Mouse (Mus musculus) embryonic facial prominence, embryonic 11.5 days (tissue): ENCODE results near the gene Hist1h3g. TPM values are rescaled to one million over a fixed set of nuclear protein-coding genes. Genes with fewer than 3 reads are reported as not detected.

Experiments
- ATAC-seq: fragments of 200-750 bp; cut with Nextera tagmentation; replicated peaks from 2 replicates; pipeline ENCODE4 v1.8.0; 2017; ENCODE audit warnings: low read depth; ENCODE audit not compliant: insufficient number of reproducible peaks, low FRiP score, low TSS enrichment
- DNase-seq: peaks from one replicate; pipeline ENCODE4 v3.0.0-alpha.2; 2015; ENCODE audit warnings: low spot score
- H3K27ac ChIP-seq: fragments of 300-500 bp; sonication (generic); replicated peaks from 2 replicates; pipeline ENCODE4 v1.5.1; 2014; ENCODE audit warnings: mild to moderate bottlenecking, low read depth, low read length, control low read depth
- H3K27me3 ChIP-seq: fragments of 300-500 bp; sonication (generic); 2 replicates; pipeline ENCODE4 v1.6.1; 2014; ENCODE audit warnings: mild to moderate bottlenecking, low read length, moderate library complexity, mixed read lengths; ENCODE audit not compliant: control insufficient read depth, insufficient read depth
- H3K36me3 ChIP-seq: fragments of 300-500 bp; sonication (generic); replicated peaks from 2 replicates; pipeline ENCODE4 v1.6.1; 2014; ENCODE audit warnings: low read depth, mild to moderate bottlenecking, low read length, moderate library complexity, mixed read lengths; ENCODE audit not compliant: control insufficient read depth, insufficient read depth
- H3K4me1 ChIP-seq: fragments of 300-500 bp; sonication (generic); 2 replicates; pipeline ENCODE4 v1.6.1; 2014; ENCODE audit warnings: low read length, mixed read lengths; ENCODE audit not compliant: control insufficient read depth, insufficient read depth
- H3K4me2 ChIP-seq: fragments of 300-500 bp; sonication (generic); 2 replicates; pipeline ENCODE4 v1.6.1; 2014; ENCODE audit warnings: low read depth, mild to moderate bottlenecking, control low read depth, low read length, moderate library complexity
- H3K4me3 ChIP-seq: fragments of 300-500 bp; sonication (generic); 2 replicates; pipeline ENCODE4 v1.5.1; 2014; ENCODE audit warnings: low read depth, low read length, control low read depth
- H3K9ac ChIP-seq: fragments of 300-500 bp; sonication (generic); replicated peaks from 2 replicates; pipeline ENCODE4 v1.6.1; 2014; ENCODE audit warnings: mild to moderate bottlenecking, control low read depth, low read length
- H3K9me3 ChIP-seq: fragments of 300-500 bp; sonication (generic); replicated peaks from 2 replicates; pipeline ENCODE4 v1.6.1; 2016; ENCODE audit warnings: mild to moderate bottlenecking, low read length, inconsistent platforms, mixed read lengths; ENCODE audit not compliant: control insufficient read depth
- WGBS: fragments of 180-500 bp; shearing (Covaris S2); extraction: QIAGEN DNeasy Blood & Tissue Kit; methylation state at CpG from one replicate; pipeline ENCODE4 v1.1.7; 2014; 5-methylcytosine and 5-hydroxymethylcytosine counted together
- polyA plus RNA-seq: library from polyadenylated mRNA; unstranded; fragments of >200 nt; fragmentation: Nextera tagmentation; extraction: Ambion mirVana; gene quantifications from 2 replicates; pipeline ENCODE4 v1.2.1, GENCODE M21; 2014

Gene Hist1h3g
- polyA plus RNA-seq, 1 experiment from 2014 or later: 6.1 TPM

DNA sequence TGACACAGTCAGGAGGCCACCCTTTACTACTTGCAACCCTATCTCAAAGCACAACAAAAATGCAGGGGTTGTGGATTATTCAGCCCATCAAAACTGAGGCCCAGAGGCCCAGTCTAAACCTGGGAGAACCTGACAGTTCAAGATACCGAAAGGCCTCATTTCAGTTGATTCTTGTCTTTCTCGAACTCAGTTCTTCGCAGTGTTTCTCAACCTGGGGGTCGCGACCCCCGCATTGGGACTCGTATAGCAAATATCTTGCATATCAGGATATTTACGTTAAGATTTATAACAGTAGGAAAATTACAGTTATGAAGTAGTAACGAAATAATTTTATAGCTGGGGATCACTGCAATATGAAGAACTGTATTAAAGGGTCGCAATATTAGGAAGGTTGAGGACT is 9.3 kb upstream of the Hist1h3g start:
- DNase-seq: peak; percentile 73

GRCm38 (mm10) chr13:23526312-23526711 is 8.9 kb upstream of the Hist1h3g start:
- H3K27me3 ChIP-seq: no peaks in the 10 kb centered on the region
- H3K9ac ChIP-seq: peak overlapping the region; percentile 43
- peak overlapping the region; percentile 36 for H3K4me2 ChIP-seq
- H3K9me3 ChIP-seq: no peaks in the 10 kb centered on the region
- peak overlapping the region; percentile 38 for H3K4me3 ChIP-seq
- no peaks in the 10 kb centered on the region for H3K36me3 ChIP-seq
- ATAC-seq (no peak), DNase-seq (peak; percentile 97)
- H3K4me1 ChIP-seq: no peaks in the 10 kb centered on the region
- under 1% methylated on average over 17 of the region's 17 CpGs for WGBS
- H3K27ac ChIP-seq: no peak overlapping the region

More for the DNA sequence above, 9.3 kb upstream of the Hist1h3g start:
- no peak for ATAC-seq
- Histone ChIP-seq H3K4me1 (no peaks in the 10 kb centered on the region), H3K9me3 (no peaks in the 10 kb centered on the region), H3K4me2 (peak overlapping the region; percentile 36), H3K27me3 (no peaks in the 10 kb centered on the region), H3K27ac (no peak overlapping the region), H3K9ac (peak overlapping the region; percentile 29; the same call in 1 of the 2 replicates), H3K36me3 (no peaks in the 10 kb centered on the region), H3K4me3 (peak overlapping the region; percentile 38)
- 2% methylated on average over 10 of the region's 10 CpGs for WGBS

- no peaks in the 10 kb centered on the region for H3K27me3 ChIP-seq
- no peak overlapping the region for H3K27ac ChIP-seq
- DNase-seq: no peak
- no peaks in the 10 kb centered on the region for H3K36me3 ChIP-seq
- H3K9ac ChIP-seq: no peak overlapping the region
- H3K4me2 ChIP-seq: no peak overlapping the region
- no peak for ATAC-seq
- 87% methylated on average over 5 of the region's 5 CpGs for WGBS
- no peaks in the 10 kb centered on the region for H3K4me1 ChIP-seq
- no peaks in the 10 kb centered on the region for H3K9me3 ChIP-seq
- no peak overlapping the region for H3K4me3 ChIP-seq
Measured at GRCm38 (mm10) chr13:23529005-23529404, 6.2 kb upstream of the Hist1h3g start.

DNA sequence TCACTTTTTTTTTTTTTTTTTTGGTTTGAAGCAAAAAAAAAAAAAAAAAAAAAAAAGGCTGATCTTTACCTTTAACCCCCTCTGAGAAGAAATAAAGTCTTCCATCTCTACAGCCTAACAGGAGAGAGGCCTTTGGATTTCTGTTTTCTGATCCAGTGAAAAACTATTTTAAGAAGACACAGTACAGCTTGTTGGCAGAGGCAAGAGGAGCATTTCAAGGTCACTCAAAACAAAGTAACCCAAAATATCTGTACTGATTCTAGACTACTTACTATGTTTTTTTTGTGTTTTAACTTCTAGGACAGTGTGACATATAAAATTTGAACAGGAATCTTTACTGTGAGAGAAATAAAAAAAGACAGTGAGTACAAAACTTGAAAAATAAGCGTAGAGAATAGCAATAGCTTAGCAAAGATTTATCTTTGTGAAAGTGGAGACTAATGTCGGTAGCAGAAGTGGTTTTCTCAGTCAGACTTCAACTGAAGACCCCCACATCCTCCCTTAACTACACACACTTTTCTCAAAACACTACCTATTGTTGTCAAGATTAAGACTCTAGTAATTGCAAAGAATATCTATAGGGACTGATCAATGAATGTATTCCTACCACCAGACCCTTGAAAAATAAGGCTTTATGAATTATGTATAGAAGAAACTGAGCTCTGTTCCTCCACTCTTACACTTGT is 5.6 kb upstream of the Hist1h3g start:
- Histone ChIP-seq H3K4me2 (peak overlapping the region; percentile 43), H3K27me3 (no peaks in the 10 kb centered on the region), H3K9ac (peak overlapping the region; percentile 92), H3K9me3 (no peaks in the 10 kb centered on the region), H3K4me3 (peak overlapping the region; percentile 56), H3K4me1 (no peaks in the 10 kb centered on the region), H3K36me3 (no peaks in the 10 kb centered on the region), H3K27ac (peak overlapping the region; percentile 97)
- WGBS: 33% methylated on average over 2 of the region's 2 CpGs
- no peak for DNase-seq
- no peak for ATAC-seq

- H3K4me2 ChIP-seq: peak overlapping the region; percentile 43
- peak overlapping the region; percentile 56 for H3K4me3 ChIP-seq
- peak overlapping the region; percentile 92 for H3K9ac ChIP-seq
- no peak for ATAC-seq
- no peaks in the 10 kb centered on the region for H3K27me3 ChIP-seq
- peak; percentile 74 for DNase-seq
- peak overlapping the region; percentile 97 for H3K27ac ChIP-seq
- H3K4me1 ChIP-seq: no peaks in the 10 kb centered on the region
- H3K36me3 ChIP-seq: no peaks in the 10 kb centered on the region
- H3K9me3 ChIP-seq: no peaks in the 10 kb centered on the region
- WGBS: under 1% methylated on average over 20 of the region's 20 CpGs
Measured at GRCm38 (mm10) chr13:23530181-23530900, 4.9 kb upstream of the Hist1h3g start.

- peak; percentile 79 for ATAC-seq
- H3K27ac ChIP-seq: peak within 1 kb of the TSS; percentile 97
- WGBS: under 1% methylated on average over 55 of the region's 70 CpGs
Measured at GRCm38 (mm10) chr13:23530901-23531875, 4.0 kb upstream of the Hist1h3g start, which contains the start of gene Hist1h4h. Gene Hist1h4h (plus strand): TSS chr13:23531050.

DNA sequence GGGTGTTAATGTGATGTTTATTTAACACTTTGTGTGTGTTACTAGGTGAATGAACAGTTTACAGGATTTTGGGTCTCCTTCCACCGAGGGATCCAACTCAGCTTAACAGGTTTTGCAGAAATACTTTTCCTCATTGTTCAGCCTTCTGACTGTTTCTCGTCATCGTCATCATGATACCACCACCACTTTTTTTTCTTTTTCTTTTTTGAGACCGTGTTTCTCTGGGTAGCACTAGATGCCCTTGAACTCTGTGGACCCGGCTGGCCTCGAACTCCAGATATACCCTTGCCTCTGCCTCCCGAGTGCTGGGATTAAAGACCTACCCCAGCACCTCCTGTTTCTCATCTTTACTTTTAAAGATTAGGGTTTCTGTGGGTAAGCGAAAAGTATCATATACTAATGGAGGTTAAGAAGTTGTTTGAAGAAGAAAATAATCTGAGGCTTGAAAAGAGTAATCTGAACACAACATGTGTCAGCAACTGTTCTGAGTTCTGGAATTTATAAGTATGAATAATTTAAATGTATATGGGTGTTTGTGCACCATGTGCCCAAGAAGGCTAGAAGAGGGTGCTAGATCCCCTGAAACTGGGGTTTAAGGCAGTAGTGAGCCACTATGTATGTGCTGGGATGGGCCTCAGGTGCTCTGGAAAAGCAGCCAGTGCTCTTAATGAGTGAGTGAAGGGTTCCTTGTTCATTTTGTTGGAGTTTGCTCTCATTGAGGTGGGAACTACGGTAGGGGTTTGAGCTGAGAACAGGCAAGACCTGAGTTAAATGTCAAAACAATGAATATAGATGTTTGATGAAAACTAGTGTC is 2.8 kb upstream of the Hist1h3g start:
- Histone ChIP-seq H3K27ac (peak overlapping the region; percentile 97), H3K27me3 (no peaks in the 10 kb centered on the region), H3K4me1 (no peaks in the 10 kb centered on the region), H3K9me3 (no peaks in the 10 kb centered on the region), H3K4me2 (peak overlapping the region; percentile 55), H3K4me3 (peak overlapping the region; percentile 56), H3K36me3 (no peaks in the 10 kb centered on the region), H3K9ac (peak overlapping the region; percentile 92)
- WGBS: 27% methylated on average over 9 of the region's 9 CpGs
- DNase-seq (peak; percentile 56), ATAC-seq (no peak)

More at GRCm38 (mm10) chr13:23530901-23531875, 4.0 kb upstream of the Hist1h3g start, which contains the start of gene Hist1h4h:
- no peaks in the 10 kb centered on the region for H3K36me3 ChIP-seq
- peak; percentile 98 for DNase-seq
- H3K4me2 ChIP-seq: peak within 1 kb of the TSS; percentile 55
- no peaks in the 10 kb centered on the region for H3K4me1 ChIP-seq
- peak within 1 kb of the TSS; percentile 56 for H3K4me3 ChIP-seq
- no peaks in the 10 kb centered on the region for H3K9me3 ChIP-seq
- H3K27me3 ChIP-seq: no peaks in the 10 kb centered on the region
- peak within 1 kb of the TSS; percentile 92 for H3K9ac ChIP-seq
